Mouse (Mus musculus): ENCODE measurements around the gene Siah2.

The Siah2 gene

GRCm38 (mm10) chr3:58691997-58692721 lies at the start of gene Siah2:
Siah2 (minus strand) TSS chr3:58692400.
- in situ Hi-C loops (cut with MboI, MseI), result no loop called here

- in situ Hi-C loops (cut with MboI, MseI), result no loop called here
Measured at GRCm38 (mm10) chr3:58739536-58739935, 47.3 kb upstream of the Siah2 start.

- in situ Hi-C loops (cut with MboI, MseI), result no loop called here
Measured at GRCm38 (mm10) chr3:58738346-58739089, 46.3 kb upstream of the Siah2 start.

- in situ Hi-C loops (cut with MboI, MseI), result no loop called here
Measured at GRCm38 (mm10) chr3:58731520-58731919, 39.3 kb upstream of the Siah2 start.

- in situ Hi-C loops (cut with MboI, MseI), result no loop called here
Measured at GRCm38 (mm10) chr3:58730580-58730979, 38.4 kb upstream of the Siah2 start.

- in situ Hi-C loops (cut with MboI, MseI), result no loop called here
Measured at GRCm38 (mm10) chr3:58729549-58729948, 37.3 kb upstream of the Siah2 start.

GRCm38 (mm10) chr3:58727601-58728000 lies 35.4 kb upstream of the Siah2 start:
- in situ Hi-C loops (cut with MboI, MseI), result no loop called here

GRCm38 (mm10) chr3:58727012-58727411 lies 34.8 kb upstream of the Siah2 start:
- in situ Hi-C loops (cut with MboI, MseI), result no loop called here

- in situ Hi-C loops (cut with MboI, MseI), result no loop called here
Measured at GRCm38 (mm10) chr3:58726374-58726773, 34.2 kb upstream of the Siah2 start.

GRCm38 (mm10) chr3:58724815-58725214 lies 32.6 kb upstream of the Siah2 start:
- in situ Hi-C loops (cut with MboI, MseI), result no loop called here

- in situ Hi-C loops (cut with MboI, MseI), result no loop called here
Measured at GRCm38 (mm10) chr3:58723656-58724055, 31.5 kb upstream of the Siah2 start.

- in situ Hi-C loops (cut with MboI, MseI), result no loop called here
Measured at GRCm38 (mm10) chr3:58719461-58720230, 27.4 kb upstream of the Siah2 start.

- in situ Hi-C loops (cut with MboI, MseI), result no loop called here
Measured at GRCm38 (mm10) chr3:58716705-58717104, 24.5 kb upstream of the Siah2 start.

- in situ Hi-C loops (cut with MboI, MseI), result no loop called here
Measured at GRCm38 (mm10) chr3:58714767-58715166, 22.6 kb upstream of the Siah2 start.

GRCm38 (mm10) chr3:58714034-58714433 lies 21.8 kb upstream of the Siah2 start:
- in situ Hi-C loops (cut with MboI, MseI), result no loop called here

GRCm38 (mm10) chr3:58713191-58713590 lies 21.0 kb upstream of the Siah2 start:
- in situ Hi-C loops (cut with MboI, MseI), result no loop called here

GRCm38 (mm10) chr3:58704547-58704946 lies 12.3 kb upstream of the Siah2 start:
- in situ Hi-C loops (cut with MboI, MseI), result loop anchor here (5.0 kb wide), 1 partner anchor 297 kb away; no protein-coding TSS in a partner anchor

- in situ Hi-C loops (cut with MboI, MseI), result loop anchor here (5.0 kb wide), 1 partner anchor 296 kb away; no protein-coding TSS in a partner anchor
Measured at GRCm38 (mm10) chr3:58703748-58704147, 11.5 kb upstream of the Siah2 start.

GRCm38 (mm10) chr3:58702329-58702728 lies 10.1 kb upstream of the Siah2 start:
- in situ Hi-C loops (cut with MboI, MseI), result loop anchor here (5.0 kb wide), 1 partner anchor 295 kb away; no protein-coding TSS in a partner anchor

GRCm38 (mm10) chr3:58701441-58701840 lies 9.2 kb upstream of the Siah2 start:
- in situ Hi-C loops (cut with MboI, MseI), result loop anchor here (5.0 kb wide), 1 partner anchor 294 kb away; no protein-coding TSS in a partner anchor

GRCm38 (mm10) chr3:58697926-58698325 lies 5.7 kb upstream of the Siah2 start:
- in situ Hi-C loops (cut with MboI, MseI), result loop anchor here (5.0 kb wide), 1 partner anchor 121 kb away; the partner anchor contains the start of gene Selenot

- in situ Hi-C loops (cut with MboI, MseI), result loop anchor here (5.0 kb wide), 1 partner anchor 120 kb away; the partner anchor contains the start of gene Selenot
Measured at GRCm38 (mm10) chr3:58696806-58697205, 4.6 kb upstream of the Siah2 start.

Data from T-helper 1 cell (primary cell).